Mouse (Mus musculus) limb, embryonic 15.5 days (tissue): ENCODE data around the gene Upk1a. TPM values are rescaled to one million over a fixed set of nuclear protein-coding genes. Genes with fewer than 3 reads are reported as not detected.

ENCODE experiments used
- ATAC-seq: fragments of 200-750 bp; cut with Nextera tagmentation; 2 replicates; pipeline ENCODE4 v1.8.0; 2017; ENCODE audit warnings: low read depth, moderate TSS enrichment; ENCODE audit not compliant: insufficient number of reproducible peaks, low FRiP score, low TSS enrichment
- H3K27ac ChIP-seq: fragments of 300-500 bp; sonication (generic); 2 replicates; pipeline ENCODE4 v1.5.1; 2015; ENCODE audit warnings: moderate library complexity, mild to moderate bottlenecking, inconsistent platforms
- H3K27me3 ChIP-seq: fragments of 300-500 bp; sonication (generic); 2 replicates; pipeline ENCODE4 v1.6.1; 2015; ENCODE audit warnings: inconsistent platforms
- H3K36me3 ChIP-seq: fragments of 300-500 bp; sonication (generic); 2 replicates; pipeline ENCODE4 v1.6.1; 2015; ENCODE audit warnings: inconsistent platforms
- H3K4me1 ChIP-seq: fragments of 300-500 bp; sonication (generic); 2 replicates; pipeline ENCODE4 v1.6.1; 2015; ENCODE audit warnings: inconsistent platforms
- H3K4me2 ChIP-seq: fragments of 300-500 bp; sonication (generic); 2 replicates; pipeline ENCODE4 v1.6.1; 2015; ENCODE audit warnings: mild to moderate bottlenecking, inconsistent platforms
- H3K4me3 ChIP-seq: fragments of 300-500 bp; sonication (generic); 2 replicates; pipeline ENCODE4 v1.5.1; 2015; ENCODE audit warnings: mild to moderate bottlenecking, inconsistent platforms
- H3K9ac ChIP-seq: fragments of 300-500 bp; sonication (generic); 2 replicates; pipeline ENCODE4 v1.6.1; 2015; ENCODE audit warnings: inconsistent platforms
- H3K9me3 ChIP-seq: fragments of 300-500 bp; sonication (generic); 2 replicates; pipeline ENCODE4 v1.6.1; 2016; ENCODE audit warnings: inconsistent platforms
- WGBS: fragments of 180-500 bp; shearing (Covaris S2); methylation state at CpG from one replicate; pipeline ENCODE4 v1.1.7; 2015; 5-methylcytosine and 5-hydroxymethylcytosine counted together
- polyA plus RNA-seq: library from polyadenylated mRNA; unstranded; fragments of >200 nt; fragmentation: Nextera tagmentation; extraction: Ambion mirVana; gene quantifications from 2 replicates; pipeline ENCODE4 v1.2.1, GENCODE M21; 2015

Gene Upk1a
- polyA plus RNA-seq, 1 experiment from 2014 or later, result 0.58 TPM

GRCm38 (mm10) chr7:30619202-30619601, 6.6 kb upstream of the Upk1a start:
- Histone ChIP-seq H3K4me3 (no peak overlapping the region), H3K27ac (no peak overlapping the region), H3K4me2 (no peak overlapping the region), H3K9ac (no peak overlapping the region), H3K4me1 (no peaks in the 10 kb centered on the region), H3K36me3 (peaks cover 72% of the 10 kb centered on the region), H3K9me3 (no peaks in the 10 kb centered on the region), H3K27me3 (no peaks in the 10 kb centered on the region)
- no peak for ATAC-seq
- 85% methylated on average over 3 of the region's 3 CpGs for WGBS

GRCm38 (mm10) chr7:30618658-30619057, 6.0 kb upstream of the Upk1a start:
- Histone ChIP-seq H3K4me1 (no peaks in the 10 kb centered on the region), H3K27ac (no peak overlapping the region), H3K4me3 (no peak overlapping the region), H3K4me2 (no peak overlapping the region), H3K9me3 (no peaks in the 10 kb centered on the region), H3K36me3 (peaks cover 67% of the 10 kb centered on the region), H3K9ac (no peak overlapping the region), H3K27me3 (no peaks in the 10 kb centered on the region)
- ATAC-seq, result no peak
- 95% methylated on average over 9 of the region's 9 CpGs for WGBS

- WGBS, result 63% methylated on average over 5 of the region's 5 CpGs
- Histone ChIP-seq H3K9me3 (no peaks in the 10 kb centered on the region), H3K36me3 (peaks cover 42% of the 10 kb centered on the region), H3K27ac (no peak overlapping the region), H3K9ac (no peak overlapping the region), H3K27me3 (no peaks in the 10 kb centered on the region), H3K4me3 (no peak overlapping the region), H3K4me1 (no peaks in the 10 kb centered on the region), H3K4me2 (no peak overlapping the region)
- ATAC-seq, result no peak
Observed at GRCm38 (mm10) chr7:30615049-30615760, 2.6 kb upstream of the Upk1a start.

- no peak for ATAC-seq
- Histone ChIP-seq H3K36me3 (peaks cover 40% of the 10 kb centered on the region), H3K9me3 (no peaks in the 10 kb centered on the region), H3K9ac (no peak overlapping the region), H3K27me3 (no peaks in the 10 kb centered on the region), H3K4me1 (no peaks in the 10 kb centered on the region), H3K4me2 (no peak overlapping the region), H3K27ac (no peak overlapping the region), H3K4me3 (no peak overlapping the region)
- WGBS, result 76% methylated on average over 2 of the region's 2 CpGs
Observed at GRCm38 (mm10) chr7:30614454-30614853, 1.8 kb upstream of the Upk1a start.

- peaks cover 31% of the 10 kb centered on the region for H3K36me3 ChIP-seq
- no peaks in the 10 kb centered on the region for H3K27me3 ChIP-seq
- H3K4me1 ChIP-seq, result no peaks in the 10 kb centered on the region
- H3K4me3 ChIP-seq, result no peak overlapping the region
- H3K27ac ChIP-seq, result no peak overlapping the region
- no peaks in the 10 kb centered on the region for H3K9me3 ChIP-seq
- no peak overlapping the region for H3K4me2 ChIP-seq
- no peak for ATAC-seq
- H3K9ac ChIP-seq, result no peak overlapping the region
- 21% methylated on average over 14 of the region's 14 CpGs for WGBS
Observed at GRCm38 (mm10) chr7:30613529-30614112, 974 bp upstream of the Upk1a start.

- 50% methylated on average over 7 of the region's 7 CpGs for WGBS
- Histone ChIP-seq H3K9ac (no peak overlapping the region), H3K4me1 (0 out of 2 replicates have a peak, but pooled peaks cover 5% of the 10 kb centered on the region), H3K27ac (no peak overlapping the region), H3K4me3 (no peak overlapping the region), H3K4me2 (no peak overlapping the region), H3K9me3 (no peaks in the 10 kb centered on the region), H3K36me3 (no peaks in the 10 kb centered on the region), H3K27me3 (no peaks in the 10 kb centered on the region)
- no peak for ATAC-seq
Observed at GRCm38 (mm10) chr7:30610043-30610442, 2.6 kb downstream of the Upk1a start.

- no peaks in the 10 kb centered on the region for H3K27me3 ChIP-seq
- 0 out of 2 replicates have a peak, but pooled peaks cover 5% of the 10 kb centered on the region for H3K4me1 ChIP-seq
- ATAC-seq, result no peak
- 51% methylated on average over 16 of the region's 16 CpGs for WGBS
- H3K27ac ChIP-seq, result no peak overlapping the region
- no peak overlapping the region for H3K9ac ChIP-seq
- no peaks in the 10 kb centered on the region for H3K36me3 ChIP-seq
- no peak overlapping the region for H3K4me2 ChIP-seq
- no peaks in the 10 kb centered on the region for H3K9me3 ChIP-seq
- H3K4me3 ChIP-seq, result no peak overlapping the region
Observed at GRCm38 (mm10) chr7:30608476-30608875, 4.2 kb downstream of the Upk1a start.

- H3K36me3 ChIP-seq, result no peaks in the 10 kb centered on the region
Observed at GRCm38 (mm10) chr7:30607706-30608309, 4.8 kb downstream of the Upk1a start.

GRCm38 (mm10) chr7:30604944-30605343, 7.7 kb downstream of the Upk1a start:
- 0 out of 2 replicates have a peak, but pooled peaks cover 5% of the 10 kb centered on the region for H3K4me1 ChIP-seq
- WGBS, result 83% methylated on average over 8 of the region's 8 CpGs
- no peak for ATAC-seq

More at GRCm38 (mm10) chr7:30607706-30608309, 4.8 kb downstream of the Upk1a start:
- H3K27me3 ChIP-seq, result no peaks in the 10 kb centered on the region
- ATAC-seq, result no peak
- 0 out of 2 replicates have a peak, but pooled peaks cover 5% of the 10 kb centered on the region for H3K4me1 ChIP-seq
- no peaks in the 10 kb centered on the region for H3K9me3 ChIP-seq
- no peak overlapping the region for H3K4me2 ChIP-seq
- WGBS, result 31% methylated on average over 8 of the region's 8 CpGs
- H3K9ac ChIP-seq, result no peak overlapping the region
- H3K4me3 ChIP-seq, result no peak overlapping the region
- H3K27ac ChIP-seq, result no peak overlapping the region

GRCm38 (mm10) chr7:30604424-30604823, 8.2 kb downstream of the Upk1a start:
- no peak overlapping the region for H3K4me2 ChIP-seq
- 0 out of 2 replicates have a peak, but pooled peaks cover 5% of the 10 kb centered on the region for H3K4me1 ChIP-seq
- H3K4me3 ChIP-seq, result no peak overlapping the region
- H3K27me3 ChIP-seq, result no peaks in the 10 kb centered on the region
- H3K27ac ChIP-seq, result no peak overlapping the region
- 38% methylated on average over 8 of the region's 8 CpGs for WGBS
- no peaks in the 10 kb centered on the region for H3K9me3 ChIP-seq
- no peak overlapping the region for H3K9ac ChIP-seq
- no peaks in the 10 kb centered on the region for H3K36me3 ChIP-seq
- no peak for ATAC-seq

More at GRCm38 (mm10) chr7:30604944-30605343, 7.7 kb downstream of the Upk1a start:
- H3K27ac ChIP-seq, result no peak overlapping the region
- H3K36me3 ChIP-seq, result no peaks in the 10 kb centered on the region
- H3K27me3 ChIP-seq, result no peaks in the 10 kb centered on the region
- H3K9ac ChIP-seq, result no peak overlapping the region
- H3K9me3 ChIP-seq, result no peaks in the 10 kb centered on the region
- H3K4me2 ChIP-seq, result no peak overlapping the region
- H3K4me3 ChIP-seq, result no peak overlapping the region

GRCm38 (mm10) chr7:30602583-30602982, 10.1 kb downstream of the Upk1a start:
- Histone ChIP-seq H3K36me3 (no peaks in the 10 kb centered on the region), H3K4me1 (no peaks in the 10 kb centered on the region), H3K27me3 (no peaks in the 10 kb centered on the region), H3K4me2 (no peak overlapping the region), H3K9me3 (no peaks in the 10 kb centered on the region), H3K9ac (no peak overlapping the region), H3K27ac (no peak overlapping the region), H3K4me3 (no peak overlapping the region)
- ATAC-seq, result no peak
- 29% methylated on average over 3 of the region's 3 CpGs for WGBS

GRCm38 (mm10) chr7:30600651-30601050, 12.0 kb downstream of the Upk1a start:
- H3K9me3 ChIP-seq, result no peaks in the 10 kb centered on the region
- H3K27ac ChIP-seq, result peak overlapping the region; percentile 27; the same call in 1 of the 2 replicates
- H3K9ac ChIP-seq, result no peak overlapping the region
- H3K4me1 ChIP-seq, result no peaks in the 10 kb centered on the region
- 60% methylated on average over 7 of the region's 7 CpGs for WGBS
- no peak overlapping the region for H3K4me3 ChIP-seq
- no peaks in the 10 kb centered on the region for H3K27me3 ChIP-seq
- H3K36me3 ChIP-seq, result no peaks in the 10 kb centered on the region
- H3K4me2 ChIP-seq, result no peak overlapping the region
- ATAC-seq, result no peak
